Mouse (Mus musculus) hindbrain, embryonic 14.5 days (tissue): ENCODE data around the gene Mepce. TPM values are rescaled to one million over a fixed set of nuclear protein-coding genes. Genes with fewer than 3 reads are reported as not detected.
A peak's percentile ranks its signal among the peaks of the same experiment; 100 is the strongest.
"Not testable (repeated sequence)": the region's sequence is repeated elsewhere in the genome, so short reads cannot be mapped to it uniquely, and the experiment has no call there.

ENCODE experiments used
- ATAC-seq: fragments of 200-750 bp; cut with Nextera tagmentation; 2 replicates; pipeline ENCODE4 v1.8.0; 2017; ENCODE audit warnings: moderate number of reproducible peaks, mild to moderate bottlenecking, moderate TSS enrichment, moderate library complexity; ENCODE audit not compliant: low FRiP score
- DNase-seq: peaks from one replicate; pipeline ENCODE4 v3.0.0-alpha.2; 2015; ENCODE audit warnings: low spot score
- H3K27ac ChIP-seq: fragments of 300-500 bp; sonication (generic); 2 replicates; pipeline ENCODE4 v1.5.1; 2014; ENCODE audit warnings: mild to moderate bottlenecking, moderate library complexity
- H3K27me3 ChIP-seq: fragments of 300-500 bp; sonication (generic); 2 replicates; pipeline ENCODE4 v1.6.1; 2014; ENCODE audit warnings: mild to moderate bottlenecking, low read length, mixed read lengths; ENCODE audit not compliant: control insufficient read depth, insufficient read depth
- H3K36me3 ChIP-seq: fragments of 300-500 bp; sonication (generic); replicated peaks from 2 replicates; pipeline ENCODE4 v1.6.1; 2014; ENCODE audit not compliant: control insufficient read depth, insufficient read depth
- H3K4me1 ChIP-seq: fragments of 300-500 bp; sonication (generic); replicated peaks from 2 replicates; pipeline ENCODE4 v1.6.1; 2014; ENCODE audit warnings: antibody characterized with exemption, low read length, mixed read lengths; ENCODE audit not compliant: control insufficient read depth, insufficient read depth
- H3K4me2 ChIP-seq: fragments of 300-500 bp; sonication (generic); replicated peaks from 2 replicates; pipeline ENCODE4 v1.6.1; 2014; ENCODE audit warnings: mild to moderate bottlenecking, moderate library complexity
- H3K4me3 ChIP-seq: fragments of 300-500 bp; sonication (generic); replicated peaks from 2 replicates; pipeline ENCODE4 v1.5.1; 2014; ENCODE audit warnings: mild to moderate bottlenecking, low read length
- H3K9ac ChIP-seq: fragments of 300-500 bp; sonication (generic); 2 replicates; pipeline ENCODE4 v1.6.1; 2014
- H3K9me3 ChIP-seq: fragments of 300-500 bp; sonication (generic); 2 replicates; pipeline ENCODE4 v1.6.1; 2016; ENCODE audit warnings: low read length; ENCODE audit not compliant: control insufficient read depth
- WGBS: fragments of 180-500 bp; shearing (Covaris S2); extraction: QIAGEN DNeasy Blood & Tissue Kit; methylation state at CpG from one replicate; pipeline ENCODE4 v1.1.7; 2014; 5-methylcytosine and 5-hydroxymethylcytosine counted together
- polyA plus RNA-seq: library from polyadenylated mRNA; unstranded; fragments of >200 nt; fragmentation: Nextera tagmentation; extraction: Ambion mirVana; gene quantifications from 2 replicates; pipeline ENCODE4 v1.2.1, GENCODE M21; 2014

The Mepce gene
- polyA plus RNA-seq, 1 experiment from 2014 or later, result 11.0 TPM

DNA sequence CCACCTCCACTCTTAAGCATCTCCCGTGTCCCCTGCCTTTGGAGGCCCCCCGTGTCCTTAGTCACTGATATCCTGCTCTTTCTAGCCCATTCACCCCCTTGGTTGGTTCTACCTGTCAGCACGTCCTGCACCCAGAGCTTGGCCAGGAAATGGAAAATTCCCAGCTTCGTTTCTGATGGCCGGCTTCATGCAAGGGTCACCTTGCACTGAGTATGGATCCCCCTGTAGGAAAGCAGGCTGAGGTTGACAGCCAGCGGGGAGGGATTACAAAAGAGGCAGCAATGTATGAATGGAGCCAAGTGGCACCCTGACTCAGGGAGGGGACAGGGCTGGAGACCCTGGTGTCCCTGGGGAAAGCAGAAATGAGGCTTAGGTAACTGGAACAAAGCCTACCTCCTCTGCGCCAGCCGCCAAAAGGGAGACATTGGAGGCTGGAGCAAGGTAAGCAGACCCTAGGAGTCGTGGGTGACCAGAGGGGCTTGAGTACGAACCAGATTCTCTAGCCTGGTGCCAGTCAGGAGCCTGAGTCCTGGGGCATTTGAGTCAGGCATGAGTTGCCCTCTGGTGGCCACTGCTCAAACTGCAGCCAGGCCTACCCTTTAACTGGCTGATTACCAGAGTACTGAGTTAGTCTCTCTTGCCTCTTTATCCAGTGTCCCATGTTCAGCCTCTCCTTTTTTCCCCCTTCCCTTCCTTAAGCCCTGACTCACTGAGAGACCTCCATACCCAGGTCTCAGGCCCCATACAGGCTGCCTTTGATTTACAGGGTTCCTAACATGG is 30.4 kb downstream of the Mepce start:
- H3K4me3 ChIP-seq, result no peak overlapping the region
- no peak overlapping the region for H3K4me2 ChIP-seq
- H3K27ac ChIP-seq, result peak overlapping the region; percentile 63
- H3K4me1 ChIP-seq, result peaks cover 10% of the 10 kb centered on the region; the same call in 1 of the 2 replicates
- ATAC-seq (0 out of 2 replicates have a peak, but pooled peaks have one; percentile 12), DNase-seq (peak; percentile 91)
- H3K9ac ChIP-seq, result no peak overlapping the region
- H3K9me3 ChIP-seq, result no peaks in the 10 kb centered on the region
- H3K27me3 ChIP-seq, result no peaks in the 10 kb centered on the region
- H3K36me3 ChIP-seq, result peaks cover 29% of the 10 kb centered on the region
- WGBS, result 47% methylated on average over 10 of the region's 10 CpGs

DNA sequence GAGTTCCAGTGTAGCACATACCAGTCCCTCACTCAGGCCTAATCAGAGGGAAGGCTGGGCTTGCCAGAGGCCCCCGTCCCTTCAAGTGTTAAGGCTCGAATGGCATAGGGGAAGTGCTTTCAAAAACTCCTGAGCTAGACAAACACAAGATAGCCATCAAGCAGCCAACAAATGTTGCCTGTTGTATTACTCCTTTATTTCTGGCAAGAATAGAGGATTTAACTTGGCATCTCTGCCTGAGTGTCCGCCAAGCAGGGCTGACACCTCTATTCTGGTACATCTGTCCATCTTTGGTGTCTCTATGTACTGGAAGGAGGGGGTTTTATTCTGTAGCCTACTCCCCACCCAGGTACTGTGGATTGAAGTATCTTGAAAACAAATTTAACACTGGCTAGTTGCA is 31.3 kb downstream of the Mepce start:
- Histone ChIP-seq H3K27ac (no peak overlapping the region), H3K36me3 (peaks cover 38% of the 10 kb centered on the region), H3K4me1 (peaks cover 10% of the 10 kb centered on the region; the same call in 1 of the 2 replicates), H3K9me3 (no peaks in the 10 kb centered on the region), H3K27me3 (no peaks in the 10 kb centered on the region), H3K4me2 (no peak overlapping the region), H3K9ac (no peak overlapping the region), H3K4me3 (no peak overlapping the region)
- no peak for ATAC-seq
- 78% methylated on average over 3 of the region's 3 CpGs for WGBS
- DNase-seq, result no peak

DNA sequence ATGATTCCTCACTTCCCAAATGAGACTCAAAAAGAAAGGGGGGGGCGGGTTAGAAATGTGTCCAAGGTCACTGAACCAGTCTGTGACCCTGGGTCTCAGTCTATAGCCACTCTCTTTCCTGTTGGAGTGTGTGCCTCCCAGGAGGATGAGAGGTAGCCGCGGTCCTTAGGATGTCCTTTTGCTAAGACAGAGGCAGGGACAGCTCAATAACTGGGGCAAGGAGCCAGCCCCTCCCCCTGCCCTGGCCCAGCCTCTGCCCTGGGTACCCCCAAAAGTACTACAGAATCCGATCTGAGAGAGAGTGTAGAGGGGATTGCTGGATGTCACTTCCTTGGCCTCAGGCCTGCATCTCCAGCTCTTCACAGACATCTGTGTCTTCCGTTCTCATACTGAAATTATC is 32.0 kb downstream of the Mepce start:
- no peak overlapping the region for H3K27ac ChIP-seq
- DNase-seq (no peak), ATAC-seq (no peak)
- WGBS, result 72% methylated on average over 5 of the region's 5 CpGs
- H3K4me2 ChIP-seq, result no peak overlapping the region
- H3K27me3 ChIP-seq, result no peaks in the 10 kb centered on the region
- no peaks in the 10 kb centered on the region for H3K9me3 ChIP-seq
- H3K36me3 ChIP-seq, result peaks cover 38% of the 10 kb centered on the region
- peaks cover 10% of the 10 kb centered on the region; the same call in 1 of the 2 replicates for H3K4me1 ChIP-seq
- H3K9ac ChIP-seq, result no peak overlapping the region
- H3K4me3 ChIP-seq, result no peak overlapping the region

DNA sequence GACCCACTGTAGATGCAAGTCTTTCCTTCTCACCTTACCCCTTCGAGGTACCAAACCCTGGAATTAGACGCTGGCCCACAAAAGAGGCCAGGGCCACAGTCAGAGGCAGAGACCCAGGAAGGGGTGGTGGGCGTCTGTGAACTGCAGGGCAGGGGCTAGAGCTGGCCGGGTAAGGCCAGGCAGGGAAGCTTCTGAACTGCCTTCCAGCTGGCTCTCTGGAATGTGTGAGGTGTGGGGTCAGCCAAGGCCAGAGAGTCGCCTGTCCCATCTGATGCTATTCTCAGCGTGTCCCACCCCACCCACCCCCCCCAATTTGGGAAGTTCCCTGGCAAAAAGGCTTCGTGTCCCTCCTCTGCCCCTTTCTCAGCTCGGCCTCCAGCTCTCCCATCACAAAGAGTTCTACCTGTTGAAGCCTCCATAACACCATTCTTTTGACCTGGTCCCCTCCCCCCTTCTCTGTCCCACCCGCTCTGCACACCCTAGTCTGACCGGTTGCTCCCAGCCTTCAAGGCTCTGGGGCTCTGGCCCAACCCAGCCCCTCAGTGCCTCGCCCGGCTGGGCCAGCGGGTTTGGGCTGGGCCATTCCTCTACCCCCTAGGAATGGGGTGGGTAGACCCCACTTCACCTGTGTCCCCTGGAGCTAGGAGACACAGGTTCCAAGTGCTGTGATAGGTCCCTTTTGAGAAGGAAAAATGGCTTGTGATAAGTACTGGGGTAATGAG is 34.2 kb downstream of the Mepce start:
- no peak overlapping the region for H3K4me3 ChIP-seq
- 90% methylated on average over 13 of the region's 13 CpGs for WGBS
- no peak overlapping the region for H3K9ac ChIP-seq
- no peaks in the 10 kb centered on the region for H3K27me3 ChIP-seq
- H3K4me1 ChIP-seq, result peaks cover 11% of the 10 kb centered on the region
- DNase-seq (no peak), ATAC-seq (no peak)
- H3K9me3 ChIP-seq, result no peaks in the 10 kb centered on the region
- peaks cover 27% of the 10 kb centered on the region for H3K36me3 ChIP-seq
- H3K27ac ChIP-seq, result no peak overlapping the region
- H3K4me2 ChIP-seq, result no peak overlapping the region

DNA sequence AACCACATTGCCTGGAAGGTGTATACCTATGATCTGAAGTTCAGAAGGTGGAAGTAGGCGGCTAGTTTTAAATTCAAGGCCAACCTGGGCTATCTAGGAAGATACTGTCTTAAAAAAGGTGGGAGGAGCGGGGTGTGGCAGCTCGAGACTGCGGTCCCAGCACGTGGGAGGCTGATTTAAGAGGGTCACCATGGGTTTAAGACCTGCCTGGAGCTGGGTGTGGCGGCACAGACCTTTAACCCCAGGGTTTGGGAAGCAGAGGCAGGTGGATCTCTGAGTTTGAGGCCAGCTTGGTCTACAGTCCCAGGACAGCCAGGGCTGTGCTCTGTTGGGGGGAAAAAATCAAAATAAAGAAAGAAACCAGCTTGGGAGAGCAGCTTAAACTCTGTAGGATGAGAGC is 35.5 kb downstream of the Mepce start:
- Histone ChIP-seq H3K9ac (no peak overlapping the region), H3K4me2 (no peak overlapping the region), H3K27ac (no peak overlapping the region), H3K9me3 (no peaks in the 10 kb centered on the region), H3K4me3 (no peak overlapping the region), H3K4me1 (peaks cover 24% of the 10 kb centered on the region), H3K27me3 (no peaks in the 10 kb centered on the region), H3K36me3 (peaks cover 27% of the 10 kb centered on the region)
- WGBS, result 94% methylated on average over 6 of the region's 6 CpGs
- DNase-seq (no peak), ATAC-seq (no peak)

DNA sequence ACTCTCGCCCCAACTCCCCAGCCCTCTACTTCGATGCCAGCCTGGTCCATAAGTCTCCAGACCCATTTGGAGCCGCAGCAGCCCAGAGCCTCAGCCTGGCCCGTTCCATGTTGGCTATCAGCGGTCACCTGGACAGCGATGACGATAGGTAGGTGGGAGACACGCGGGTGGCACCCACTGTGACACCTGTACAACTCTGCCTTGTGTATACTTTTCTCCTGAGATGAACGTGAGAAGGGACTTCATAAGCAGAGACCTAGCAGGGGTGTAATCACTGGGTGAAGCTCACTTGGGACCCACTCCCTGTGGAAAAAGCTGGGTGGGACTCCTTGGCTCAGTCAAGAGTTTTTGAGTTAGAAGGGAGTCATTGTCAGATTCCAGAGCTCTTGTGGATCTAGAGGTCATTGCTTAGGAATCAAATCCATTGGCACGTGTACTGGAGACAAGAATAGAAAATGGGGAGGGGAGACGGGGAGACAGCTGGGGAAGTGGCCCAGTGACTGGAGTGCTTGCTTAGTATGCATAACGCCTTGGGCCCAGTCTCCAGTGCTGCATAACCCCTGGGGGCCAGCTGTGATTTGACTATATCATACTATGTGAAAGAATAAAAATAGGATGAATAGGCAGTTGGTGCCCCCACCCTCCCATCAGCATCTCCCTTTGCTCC is 36.1 kb downstream of the Mepce start:
- Histone ChIP-seq H3K4me3 (no peak overlapping the region), H3K9ac (no peak overlapping the region), H3K9me3 (no peaks in the 10 kb centered on the region), H3K4me2 (no peak overlapping the region), H3K27ac (no peak overlapping the region), H3K36me3 (peaks cover 27% of the 10 kb centered on the region), H3K27me3 (no peaks in the 10 kb centered on the region), H3K4me1 (peaks cover 30% of the 10 kb centered on the region)
- no peak for ATAC-seq
- no peak for DNase-seq
- WGBS, result 92% methylated on average over 13 of the region's 13 CpGs

DNA sequence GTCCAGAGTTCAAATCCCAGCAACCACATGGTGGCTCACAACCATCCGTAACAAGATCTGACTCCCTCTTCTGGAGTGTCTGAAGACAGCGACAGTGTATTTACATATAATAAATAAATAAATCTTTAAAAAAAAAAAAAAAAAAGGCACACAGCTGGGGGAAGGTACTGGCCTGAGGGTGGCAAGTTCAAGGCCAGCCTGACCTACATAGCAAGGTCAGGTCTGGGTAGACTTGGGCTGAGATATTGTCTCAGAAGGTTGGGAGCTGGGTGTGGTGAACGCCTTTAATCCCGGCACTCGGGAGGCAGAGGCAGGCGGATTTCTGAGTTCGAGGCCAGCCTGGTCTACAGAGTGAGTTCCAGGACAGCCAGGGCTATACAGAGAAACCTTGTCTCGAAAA is 37.2 kb downstream of the Mepce start:
- peaks cover 30% of the 10 kb centered on the region for H3K4me1 ChIP-seq
- not testable (repeated sequence) for H3K4me2 ChIP-seq, H3K27ac ChIP-seq, H3K4me3 ChIP-seq, H3K27me3 ChIP-seq, ATAC-seq, H3K9ac ChIP-seq, DNase-seq, H3K9me3 ChIP-seq
- H3K36me3 ChIP-seq, result peaks cover 23% of the 10 kb centered on the region
- WGBS, result 92% methylated on average over 6 of the region's 8 CpGs

DNA sequence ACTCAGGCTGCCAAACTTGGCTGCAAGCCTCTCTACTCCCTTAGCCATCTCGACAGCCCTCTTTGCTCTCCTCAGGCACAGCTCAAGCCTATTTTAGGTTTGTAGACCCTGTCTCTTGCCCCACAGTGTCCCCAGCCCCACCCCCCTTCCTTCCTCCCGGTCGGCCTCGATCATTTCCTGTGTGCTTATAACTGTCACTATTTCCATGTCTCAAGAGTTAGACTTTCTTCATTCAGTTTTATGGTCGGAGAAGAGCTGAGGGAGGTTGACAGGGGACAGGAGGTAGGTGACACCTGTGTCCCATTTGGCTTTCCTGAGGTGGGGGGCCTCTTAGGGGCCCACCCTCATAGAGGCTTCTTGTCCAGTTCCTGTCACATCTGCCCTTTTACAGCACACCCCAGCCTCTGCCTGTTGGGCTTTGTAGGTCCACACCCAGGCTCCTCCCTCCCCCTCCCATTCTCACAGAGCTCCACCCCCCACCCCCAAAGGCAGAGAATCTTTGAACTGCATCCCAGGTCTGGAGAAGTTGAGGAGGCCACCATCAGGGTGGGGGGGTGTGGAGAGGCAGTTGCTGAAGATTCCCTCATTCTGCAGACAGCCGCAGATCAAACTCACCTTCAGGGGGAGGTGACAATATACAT is 38.1 kb downstream of the Mepce start:
- Histone ChIP-seq H3K4me1 (peaks cover 30% of the 10 kb centered on the region), H3K9me3 (no peaks in the 10 kb centered on the region), H3K36me3 (peaks cover 23% of the 10 kb centered on the region), H3K4me2 (peak overlapping the region; percentile 99), H3K27me3 (no peaks in the 10 kb centered on the region), H3K4me3 (peak overlapping the region; percentile 1; the same call in 1 of the 2 replicates), H3K9ac (0 out of 2 replicates have a peak overlapping the region, but pooled peaks have one; percentile 78), H3K27ac (no peak overlapping the region)
- DNase-seq, result no peak
- 73% methylated on average over 6 of the region's 6 CpGs for WGBS
- ATAC-seq, result no peak
